Mouse (Mus musculus) spleen, adult 10 weeks (tissue): ENCODE data around the gene Loxl1. TPM values are rescaled to one million over a fixed set of nuclear protein-coding genes. Genes with fewer than 3 reads are reported as not detected.

ENCODE experiments used
- polyA plus RNA-seq: library from polyadenylated mRNA; stranded (reverse); fragments of 350-450 nt; fragmentation: Illumina TruSeq; extraction: RNeasy Lipid Tissue Mini Kit (QIAGEN cat#74804); gene quantifications from one replicate; pipeline ENCODE4 v1.2.3, GENCODE M21; 2015; ENCODE audit warnings: low replicate concordance; ENCODE audit not compliant: insufficient read depth

Gene Loxl1
- 3.0 TPM for polyA plus RNA-seq

DNA sequence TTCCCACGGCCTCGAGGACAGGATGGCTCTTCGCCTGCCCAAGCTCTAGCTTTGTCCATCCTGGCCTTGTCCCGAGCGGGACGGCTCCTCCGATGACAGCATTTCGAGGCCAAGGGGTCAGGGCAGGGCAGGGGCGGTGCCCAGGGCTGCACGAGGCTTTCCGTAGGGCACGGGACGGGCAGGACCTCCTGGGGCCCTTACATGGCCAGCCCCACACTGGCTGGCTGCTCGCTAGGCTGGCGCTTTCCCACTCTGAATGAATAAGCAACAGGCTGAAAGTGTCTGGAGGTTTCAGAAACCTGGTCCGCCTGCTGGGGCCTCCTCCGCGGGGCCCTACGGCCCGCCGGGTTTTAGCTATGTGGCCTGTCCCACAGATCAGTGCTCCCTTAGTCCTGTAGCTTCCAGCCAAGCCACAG lies at the start of gene Loxl1:
Loxl1 (minus strand) TSS at position 243 of the 416 bp plus-strand sequence.

GRCm38 (mm10) chr9:58253033-58253804 lies 59.8 kb downstream of the Loxl1 start, which contains the start of gene Stoml1:
Stoml1 (plus strand) TSS chr9:58253164.

GRCm38 (mm10) chr9:58249592-58250192 lies 63.3 kb downstream of the Loxl1 start, which contains the start of gene Pml:
Pml (minus strand) TSS chr9:58249786.

Other genes starting within 250 kb of the Loxl1 start
- gene Stra6, start 249.4 kb downstream of the Loxl1 start, polyA plus RNA-seq: 1.7 TPM
- not detected for gene Ccdc33, start 194.4 kb downstream of the Loxl1 start, polyA plus RNA-seq
- 7.7 TPM for gene Islr, start 108.9 kb downstream of the Loxl1 start, polyA plus RNA-seq
- 0.07 TPM for gene Islr2, start 108.9 kb downstream of the Loxl1 start, polyA plus RNA-seq
- gene Pml, start 63.4 kb downstream of the Loxl1 start, polyA plus RNA-seq: 74.8 TPM
- 42.4 TPM for gene Stoml1, start 60.0 kb downstream of the Loxl1 start, polyA plus RNA-seq
- gene Tbc1d21, start 57.3 kb upstream of the Loxl1 start, polyA plus RNA-seq: not detected
- 0.30 TPM for gene Insyn1, start 175.4 kb upstream of the Loxl1 start, polyA plus RNA-seq
- gene Cd276, start 242.3 kb upstream of the Loxl1 start, polyA plus RNA-seq: 2.1 TPM